Mouse (Mus musculus): ENCODE results near the gene Ipcef1.
"Not testable (repeated sequence)": the region's sequence is repeated elsewhere in the genome, so short reads cannot be mapped to it uniquely, and the experiment has no call there.

Ipcef1 gene

DNA sequence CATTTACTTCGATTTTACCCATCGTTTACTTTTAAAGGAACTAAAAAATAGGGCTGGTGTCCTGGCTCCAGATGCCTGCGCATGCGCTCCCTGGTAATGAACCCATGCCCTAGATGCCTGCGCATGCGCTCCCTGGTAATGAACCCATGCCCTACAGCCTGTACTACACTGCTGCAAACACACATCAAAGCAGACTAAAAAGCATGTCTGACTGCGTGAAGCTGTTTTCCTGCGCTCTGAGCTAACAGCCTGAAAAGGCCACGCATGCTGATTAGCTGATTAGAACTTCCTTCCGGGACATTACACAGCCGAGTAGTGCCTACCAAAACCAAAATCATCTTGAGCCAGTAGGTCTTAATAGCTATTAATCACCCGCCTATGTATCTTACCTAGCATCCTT, 16.7 kb downstream of the Ipcef1 start:
- no peak for DNase-seq (ENCODE audit: low read depth, low spot score)

DNA sequence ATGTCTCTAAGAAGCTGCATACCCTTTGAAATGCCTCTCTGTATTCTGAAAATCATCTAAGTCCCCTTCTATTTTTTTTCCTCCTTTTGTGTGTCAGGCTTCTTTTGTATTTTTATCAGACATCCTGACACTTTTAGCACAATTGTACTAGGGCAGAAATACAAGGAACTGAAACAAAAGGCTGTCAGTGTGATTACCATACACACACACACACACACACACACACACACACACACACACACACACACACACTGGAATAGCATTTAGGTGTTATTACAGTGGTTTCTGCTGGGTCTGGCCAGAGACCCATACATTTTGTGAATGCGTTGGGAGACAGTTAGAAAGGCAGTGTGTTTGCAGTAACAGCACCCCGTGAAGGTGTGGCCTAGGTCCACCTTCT, 18.8 kb downstream of the Ipcef1 start:
- DNase-seq (ENCODE audit: low read depth, low spot score), result no peak

DNA sequence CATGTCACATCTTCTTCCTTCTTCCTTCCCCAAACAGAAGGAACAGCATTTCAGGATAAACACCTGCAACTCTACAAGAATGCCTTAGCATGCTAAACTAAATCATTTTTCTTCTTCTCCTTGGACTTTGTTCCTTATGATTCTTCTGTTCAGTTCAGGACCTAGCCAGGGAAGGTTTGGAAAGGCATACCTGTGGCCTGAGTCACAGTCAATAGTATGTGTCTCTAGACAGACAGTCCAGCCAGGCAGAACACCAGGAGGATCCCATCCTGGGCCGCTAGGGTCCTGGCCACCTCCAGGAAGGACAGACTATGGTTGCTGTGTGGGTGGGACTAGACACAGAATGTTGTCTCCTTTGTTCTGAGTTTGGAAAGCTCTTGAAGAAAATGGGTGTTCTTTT, 27.2 kb downstream of the Ipcef1 start:
- no peak for DNase-seq (ENCODE audit: low read depth, low spot score)

DNA sequence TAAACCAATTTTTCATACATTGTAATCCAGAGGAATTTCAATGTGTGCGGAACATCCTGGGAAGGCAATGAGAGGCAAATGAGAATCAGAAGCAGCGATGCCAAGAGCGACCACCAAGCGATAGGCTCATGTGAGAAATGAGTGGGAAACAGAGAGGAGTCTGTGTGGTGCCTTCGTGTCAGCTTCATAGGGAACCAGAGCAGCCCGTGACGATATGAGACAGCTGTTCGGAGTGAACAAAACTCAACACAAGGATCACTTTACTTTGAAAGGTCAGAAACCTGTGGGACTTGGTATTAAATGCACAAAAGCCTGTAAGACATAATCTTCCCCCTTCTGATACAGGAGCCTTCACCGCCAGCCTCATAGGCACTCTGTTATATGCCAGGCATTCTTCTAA, 31.7 kb downstream of the Ipcef1 start:
- no peak for DNase-seq (ENCODE audit: low read depth, low spot score)

DNA sequence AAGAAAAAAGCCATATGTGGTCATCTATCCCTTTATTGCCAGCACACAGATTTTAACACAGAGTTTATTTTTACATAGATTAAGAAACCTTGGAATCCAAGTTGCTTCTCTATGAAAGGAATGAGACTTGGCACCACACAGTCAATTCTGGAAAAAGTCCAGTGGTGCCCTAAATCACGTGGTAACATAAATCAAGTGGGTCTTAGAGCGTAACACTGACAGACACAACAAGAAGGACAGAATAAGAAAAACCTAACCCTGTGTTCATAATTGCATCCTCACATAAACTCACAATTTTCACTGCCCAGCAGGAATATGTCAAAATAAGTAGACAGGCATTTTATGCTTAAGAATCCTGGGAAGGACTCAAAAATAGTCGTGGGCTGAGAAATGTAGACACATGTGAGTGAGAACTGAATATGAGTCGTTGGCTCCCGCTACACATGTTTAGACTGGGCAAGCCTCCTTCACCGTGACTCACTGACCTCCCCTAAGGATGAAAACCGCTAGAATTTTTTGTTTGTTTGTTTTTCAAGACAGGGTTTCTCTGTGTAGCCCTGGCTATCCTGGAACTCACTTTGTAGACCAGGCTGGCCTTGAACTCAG, 32.4 kb downstream of the Ipcef1 start:
- no peak for DNase-seq (ENCODE audit: low read depth, low spot score)

DNA sequence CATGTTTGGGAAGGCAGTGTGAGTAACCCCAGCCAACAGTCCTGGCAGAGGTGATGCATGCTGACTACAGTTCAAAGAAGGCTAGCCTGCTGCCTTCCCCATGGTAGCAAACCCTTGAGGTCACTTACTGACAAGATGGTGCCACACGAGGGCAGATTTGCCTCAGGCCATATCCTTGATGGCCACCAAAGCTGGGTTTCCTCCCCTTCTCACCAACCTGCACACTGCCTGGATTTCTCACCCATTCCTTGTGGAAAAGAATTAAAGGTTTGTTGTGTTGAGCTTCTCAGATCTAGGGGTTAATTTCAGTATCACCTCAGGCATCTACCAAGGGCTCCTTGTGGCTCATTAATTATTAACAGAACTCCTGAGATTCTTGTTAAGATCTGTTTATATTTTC, 37.1 kb downstream of the Ipcef1 start:
- DNase-seq (ENCODE audit: low read depth, low spot score), result no peak

DNA sequence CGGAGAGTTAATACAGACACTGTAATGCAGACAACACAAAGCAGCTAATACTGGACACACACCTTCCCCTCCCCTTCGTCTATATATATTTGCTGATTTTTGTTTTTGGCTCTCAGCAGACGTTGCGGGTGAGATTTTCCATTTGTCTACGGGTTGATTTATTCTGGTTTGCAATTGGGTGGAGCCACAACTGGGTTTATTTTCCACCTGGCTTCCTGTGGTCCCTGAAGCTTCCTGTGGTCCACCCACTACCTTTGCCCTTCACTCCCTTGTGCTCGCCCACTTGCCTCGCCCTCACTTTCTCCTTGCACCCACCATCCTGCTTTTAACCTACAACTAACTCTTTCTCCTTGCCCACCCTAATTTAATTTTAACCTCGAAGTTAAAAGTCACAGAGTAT, 41.7 kb downstream of the Ipcef1 start:
- DNase-seq (ENCODE audit: low read depth, low spot score), result no peak

DNA sequence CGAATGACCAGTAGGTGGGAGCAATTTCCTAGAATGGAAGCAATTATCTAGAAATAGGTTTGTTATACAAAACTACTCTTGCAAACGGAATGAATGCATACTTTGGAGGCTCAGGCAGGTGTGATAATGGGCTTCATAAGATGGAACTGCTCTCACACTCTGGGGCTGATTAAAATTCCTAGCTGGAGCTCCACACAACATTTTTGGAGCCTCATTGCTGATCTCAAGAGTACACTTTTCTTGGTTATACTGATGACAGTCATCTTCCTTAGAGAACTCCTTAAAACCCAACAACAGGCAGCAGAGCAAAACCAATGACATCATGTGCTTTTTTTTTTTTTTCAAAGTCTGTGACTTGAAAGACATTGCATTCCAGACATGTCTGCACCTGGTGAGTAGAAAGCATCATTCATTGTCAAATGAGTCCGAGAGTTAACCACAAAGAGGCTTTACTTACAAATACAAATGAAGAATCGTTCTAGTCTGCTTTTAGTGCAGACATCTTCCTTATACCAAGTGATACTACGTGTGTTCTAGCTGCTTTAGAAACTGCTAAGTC, 47.2 kb downstream of the Ipcef1 start:
- DNase-seq (ENCODE audit: low read depth, low spot score), result no peak

DNA sequence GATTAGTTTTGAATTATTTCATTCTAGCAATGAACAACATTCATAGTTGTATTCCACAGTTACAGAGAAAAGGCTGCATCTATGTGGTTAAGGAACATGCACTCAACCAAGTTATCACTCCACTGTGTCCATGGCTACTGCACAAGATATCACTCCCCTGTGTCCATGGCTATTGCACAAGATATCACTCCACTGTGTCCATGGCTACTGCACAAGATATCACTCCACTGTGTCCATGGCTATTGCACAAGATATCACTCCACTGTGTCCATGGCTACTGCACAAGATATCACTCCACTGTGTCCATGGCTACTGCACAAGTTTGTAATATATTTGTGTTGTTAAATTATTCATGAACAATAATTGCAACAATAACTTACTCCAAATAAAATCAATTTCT, 48.4 kb downstream of the Ipcef1 start:
- not testable (repeated sequence) for DNase-seq (ENCODE audit: low read depth, low spot score)

DNA sequence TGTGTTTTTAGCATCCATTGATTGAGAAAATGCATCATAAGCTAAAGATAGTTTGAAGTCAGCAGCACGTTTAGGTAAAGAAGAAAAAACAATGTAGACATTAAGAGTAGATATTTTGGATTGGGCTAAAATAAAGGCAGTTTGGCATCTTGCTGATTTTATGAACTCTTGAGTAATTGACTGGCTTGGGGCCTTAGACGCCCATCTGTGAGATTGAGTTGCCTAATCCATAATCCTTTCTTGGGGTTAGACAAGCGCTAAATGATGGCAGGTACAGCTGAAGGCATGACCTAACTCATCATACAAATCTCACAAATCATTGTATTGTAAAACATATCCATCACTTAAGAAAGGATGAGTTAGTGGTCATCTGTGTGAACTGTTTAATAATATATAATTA, 52.9 kb downstream of the Ipcef1 start:
- DNase-seq (ENCODE audit: low read depth, low spot score), result no peak

DNA sequence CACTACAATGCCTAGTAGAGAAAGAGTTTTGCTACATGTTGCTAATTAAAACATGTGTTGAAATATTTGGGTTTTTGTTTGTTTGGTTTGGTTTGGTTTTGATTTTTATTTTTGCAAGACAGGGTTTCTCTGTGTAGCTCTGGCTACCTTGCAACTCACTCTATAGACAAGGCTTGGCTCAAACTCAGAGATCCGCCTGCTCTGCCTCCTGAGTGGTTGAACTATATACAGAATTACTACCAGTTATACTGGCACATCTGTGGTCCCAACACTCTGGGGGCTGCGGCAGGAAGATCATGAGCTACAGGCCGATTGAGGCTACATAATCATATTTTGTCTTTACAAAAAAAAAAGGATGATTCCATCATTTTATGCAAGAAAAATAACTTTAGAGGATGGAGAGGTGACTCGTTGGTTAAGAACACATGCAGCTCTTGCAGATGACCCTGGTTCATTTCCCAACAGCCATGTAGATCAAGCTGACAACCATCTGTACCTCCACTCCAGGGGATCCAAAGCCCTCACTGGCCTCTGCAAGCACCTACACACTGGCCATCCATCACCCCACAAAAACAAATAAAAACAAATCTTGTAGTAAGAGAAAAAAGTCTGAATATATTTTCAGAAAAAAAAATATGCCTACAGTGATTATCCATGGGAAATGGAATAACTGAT, 53.6 kb downstream of the Ipcef1 start:
- DNase-seq (ENCODE audit: low read depth, low spot score), result no peak

DNA sequence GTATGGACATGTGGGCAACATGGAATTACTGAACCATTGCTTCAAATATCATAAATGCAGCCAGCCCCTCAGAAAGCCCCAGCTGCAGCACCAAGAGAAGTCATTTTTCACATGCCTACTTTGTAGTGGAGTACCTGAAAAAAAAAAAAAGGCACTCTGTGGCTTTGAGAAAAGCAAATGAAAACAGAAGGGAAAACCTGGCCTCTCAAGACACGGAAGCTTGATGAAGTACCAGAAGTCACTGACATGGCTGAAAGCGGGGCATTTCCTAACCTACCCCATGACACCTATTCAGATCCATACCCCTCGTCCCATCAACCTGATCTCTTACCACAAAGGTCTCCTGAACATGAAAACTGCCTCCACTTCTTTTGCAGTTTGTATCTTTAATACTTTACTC, 55.4 kb downstream of the Ipcef1 start:
- DNase-seq (ENCODE audit: low read depth, low spot score), result no peak

DNA sequence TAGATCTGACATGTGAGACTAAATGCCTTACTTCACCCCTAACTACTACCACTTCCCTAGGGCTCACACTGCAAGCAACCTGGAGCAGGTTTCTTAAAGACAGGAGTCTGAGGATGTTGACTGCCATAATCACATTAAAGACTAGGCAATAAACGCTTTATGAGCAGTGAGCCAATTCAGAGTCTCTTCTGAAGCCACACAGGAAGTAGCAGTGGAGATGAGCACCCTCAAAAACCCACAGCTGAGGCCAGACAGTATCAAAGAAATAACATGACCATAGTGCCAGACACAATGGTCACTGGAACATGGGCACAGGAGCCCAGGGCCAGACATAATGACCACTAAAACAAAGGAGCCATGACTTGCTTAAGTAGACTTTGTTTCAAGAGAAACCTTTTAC, 63.7 kb downstream of the Ipcef1 start:
- DNase-seq (ENCODE audit: low read depth, low spot score), result no peak

DNA sequence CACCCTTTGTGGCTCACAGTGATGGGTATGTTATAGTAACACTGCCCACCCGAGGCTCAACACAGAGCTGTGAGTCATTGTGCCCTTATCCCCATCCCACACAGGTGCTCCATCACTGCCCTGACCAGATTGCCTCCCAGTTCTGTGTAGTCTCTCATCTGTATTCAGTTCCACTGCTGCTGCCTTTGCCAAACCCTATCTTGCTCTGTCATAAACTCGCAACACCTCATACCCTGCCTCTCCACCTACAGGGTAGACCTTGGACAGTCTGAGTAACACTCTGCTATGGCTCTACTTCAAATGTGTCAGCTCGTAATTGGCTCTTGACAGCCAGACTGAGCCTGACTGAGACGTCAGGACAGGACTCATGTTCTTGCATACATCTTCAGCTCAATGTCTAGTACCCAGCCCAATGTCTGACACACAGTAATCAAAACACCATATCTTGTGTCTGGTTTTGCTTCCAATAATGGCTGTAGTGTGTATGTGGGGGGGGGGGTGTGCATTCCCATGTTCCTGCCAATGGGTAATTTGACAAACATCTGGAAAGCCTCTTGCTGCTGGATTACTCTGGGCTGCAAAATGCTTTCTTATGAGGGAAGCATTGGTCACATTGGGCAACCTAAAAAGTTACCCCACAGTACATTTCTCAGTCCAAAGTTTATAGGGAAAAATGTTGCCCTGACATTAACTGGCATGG, 64.7 kb downstream of the Ipcef1 start:
- no peak for DNase-seq (ENCODE audit: low read depth, low spot score)

DNA sequence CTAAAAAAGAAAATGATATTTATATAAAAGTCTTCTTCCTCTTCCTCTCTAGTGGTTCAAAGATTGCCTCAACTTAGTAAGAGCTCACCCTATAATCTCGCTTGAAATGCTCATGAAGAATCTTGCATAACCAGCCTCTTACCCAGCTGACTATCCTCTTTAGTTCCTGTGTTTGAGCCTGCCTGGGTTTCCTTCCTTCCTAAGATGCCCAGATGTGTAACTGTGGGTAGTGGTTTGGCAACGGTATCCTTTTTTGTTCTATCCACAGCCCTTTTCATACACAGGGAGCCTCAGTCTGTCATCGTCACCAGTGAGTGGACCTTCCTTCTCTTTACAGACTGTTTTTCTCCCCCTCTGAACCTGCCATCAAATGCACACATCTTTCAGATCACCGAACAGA, 66.0 kb downstream of the Ipcef1 start:
- no peak for DNase-seq (ENCODE audit: low read depth, low spot score)

DNA sequence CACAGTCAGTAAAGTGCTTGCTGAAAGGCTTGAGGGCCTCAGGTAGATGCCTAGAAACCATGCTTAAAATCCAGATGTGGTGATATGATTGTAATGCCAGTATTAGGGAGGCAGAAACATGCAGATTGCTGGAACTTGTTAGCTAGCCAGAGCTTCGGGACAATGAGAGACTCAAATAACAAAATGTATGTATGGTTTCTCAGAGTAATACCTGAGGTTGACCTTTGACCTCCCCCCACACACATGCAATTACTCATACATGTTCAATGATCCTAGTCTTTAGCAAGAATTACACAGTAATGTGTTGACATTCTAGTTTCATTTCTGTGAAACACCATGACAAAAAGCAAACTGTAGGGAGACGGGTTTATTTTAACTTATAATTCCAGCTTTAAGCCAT, 68.8 kb downstream of the Ipcef1 start:
- DNase-seq (ENCODE audit: low read depth, low spot score), result no peak

DNA sequence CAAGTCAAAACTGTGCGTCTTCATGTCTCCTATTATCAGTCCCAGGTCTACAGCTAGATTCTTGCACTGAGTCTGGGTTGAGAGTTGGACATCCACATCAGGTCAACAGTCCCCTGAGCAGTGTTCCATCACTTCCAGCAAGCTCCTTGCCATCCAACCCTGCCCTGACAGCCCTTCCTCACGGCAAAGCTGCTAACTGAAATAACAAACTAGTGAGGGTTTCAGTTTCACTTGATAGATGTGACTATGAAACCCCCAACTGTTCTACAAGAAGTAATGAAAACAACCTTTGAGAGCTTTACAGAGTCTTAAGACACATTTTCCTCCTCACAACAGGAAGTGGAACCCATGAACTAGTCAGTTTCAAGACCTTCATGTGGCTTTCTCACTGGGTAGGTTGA, 69.5 kb downstream of the Ipcef1 start:
- DNase-seq (ENCODE audit: low read depth, low spot score), result peak; percentile 15

DNA sequence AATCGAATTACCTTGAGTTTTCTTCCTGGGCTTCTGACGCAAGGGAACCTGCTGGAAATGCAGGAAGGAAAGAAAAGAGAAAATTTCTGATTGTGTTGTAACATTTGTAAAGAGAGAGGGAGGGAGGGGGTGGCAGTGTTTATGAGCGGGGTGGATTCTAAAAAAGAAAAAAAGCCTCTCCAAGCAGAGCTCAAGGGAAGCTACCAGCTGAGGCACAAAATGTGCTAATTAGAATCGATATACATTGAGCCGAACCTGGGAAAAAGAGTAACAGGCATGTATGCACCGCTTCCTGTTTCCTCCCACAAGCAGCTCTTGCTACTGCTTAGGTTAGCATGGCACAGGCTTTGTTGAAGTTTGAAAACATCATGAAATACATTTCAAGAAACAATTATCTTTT, 72.0 kb downstream of the Ipcef1 start:
- no peak for DNase-seq (ENCODE audit: low read depth, low spot score)

DNA sequence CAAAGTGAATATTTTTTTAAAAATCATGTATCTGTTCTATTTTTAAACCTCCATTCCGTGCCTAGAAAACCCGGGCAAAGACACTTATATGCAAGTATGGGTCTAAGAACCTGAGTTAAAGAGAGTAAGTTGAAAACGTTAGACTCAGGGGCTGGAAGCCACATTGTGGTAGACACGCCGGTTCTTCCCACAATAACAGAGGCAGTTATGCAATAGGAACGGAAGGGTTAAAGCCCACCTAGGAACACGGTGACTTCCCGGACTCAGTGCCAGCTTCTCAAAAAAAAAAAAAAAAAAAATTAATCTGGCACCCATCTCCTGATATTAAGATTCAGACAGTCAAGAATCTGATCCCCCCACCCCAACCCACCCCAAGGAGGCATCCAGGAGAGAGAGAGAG, 72.5 kb downstream of the Ipcef1 start:
- no peak for DNase-seq (ENCODE audit: low read depth, low spot score)

DNA sequence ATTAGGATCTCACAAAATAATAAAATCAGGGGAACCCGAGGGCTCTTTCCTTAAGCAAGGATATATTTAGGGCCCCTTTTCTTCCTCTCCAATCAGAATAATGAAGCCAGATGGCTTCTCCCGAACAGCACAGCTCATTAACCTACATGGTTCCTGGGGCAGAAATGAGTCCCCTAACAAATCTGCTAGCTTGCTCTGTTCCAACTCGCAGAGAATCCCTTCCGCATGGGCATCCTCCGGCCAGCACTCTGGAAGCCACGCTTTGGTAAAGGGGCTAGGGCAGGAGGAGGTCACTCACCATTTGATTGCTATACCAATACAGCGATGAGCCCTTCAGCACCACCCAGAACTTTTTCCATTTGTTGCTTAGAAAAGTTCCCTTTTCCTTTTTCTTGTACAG, 73.1 kb downstream of the Ipcef1 start:
- no peak for DNase-seq (ENCODE audit: low read depth, low spot score)

DNA sequence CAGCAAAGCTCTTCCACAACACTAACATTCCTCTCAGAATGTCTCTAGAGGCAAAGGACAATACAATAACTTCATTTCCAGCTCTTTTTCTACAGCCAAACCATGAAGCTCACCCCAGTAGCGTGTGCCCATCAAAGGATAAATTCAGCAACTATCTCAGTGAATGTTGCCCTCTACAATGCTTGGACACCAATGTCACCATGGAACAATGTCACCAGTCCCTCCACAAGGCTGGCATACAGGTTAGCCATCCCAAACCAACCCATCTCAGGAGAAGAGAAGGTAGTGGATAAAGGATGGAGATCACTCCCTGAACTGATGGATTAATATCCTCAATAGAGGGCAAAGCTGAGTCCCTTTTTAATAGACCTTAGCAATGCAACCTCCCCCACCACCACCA, 73.5 kb downstream of the Ipcef1 start:
- no peak for DNase-seq (ENCODE audit: low read depth, low spot score)

DNA sequence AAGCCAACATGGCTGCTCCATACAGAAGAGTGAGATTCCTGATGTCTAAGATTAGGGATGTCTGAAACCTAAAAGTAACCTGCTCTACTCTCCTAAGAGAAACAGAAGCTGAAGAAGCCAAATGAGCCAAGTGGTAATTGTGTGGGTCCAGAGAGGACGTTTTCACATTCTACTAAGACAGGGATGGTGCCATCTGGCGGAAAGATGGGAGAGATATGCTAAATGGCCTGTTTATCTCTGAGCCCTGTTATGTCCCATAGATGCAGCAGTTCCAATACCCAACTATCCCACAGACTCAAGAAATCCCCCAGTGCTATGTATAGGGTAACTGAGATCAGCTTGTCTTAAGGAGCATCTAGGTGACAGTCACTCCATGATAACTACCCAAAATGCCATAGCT, 74.4 kb downstream of the Ipcef1 start:
- DNase-seq (ENCODE audit: low read depth, low spot score), result no peak

DNA sequence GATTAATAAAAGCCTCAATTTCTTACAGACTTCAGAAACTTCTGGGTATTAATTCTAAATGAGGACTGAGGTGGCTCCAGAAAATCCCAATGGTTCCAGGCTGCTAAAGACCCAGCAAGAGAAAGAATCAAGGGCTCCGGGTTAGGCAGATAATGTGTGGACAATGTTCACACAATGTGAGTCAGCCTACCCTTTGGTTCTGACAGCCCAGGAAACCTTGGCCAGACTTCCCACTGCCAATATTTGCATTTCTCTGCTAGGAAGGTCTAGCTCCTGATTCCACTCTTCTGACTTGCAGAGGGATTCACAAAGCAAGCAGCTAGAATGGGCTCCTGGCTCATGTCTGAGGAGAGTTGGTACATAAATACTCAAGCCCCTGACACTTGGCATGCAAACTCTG, 83.9 kb downstream of the Ipcef1 start:
- no peak for DNase-seq (ENCODE audit: low read depth, low spot score)
